Mouse (Mus musculus) testis, adult 2 months (tissue): Measurements from ENCODE around the gene Tmigd1.

Experiments
- CTCF ChIP-seq: fragments of 200-500 bp; IDR thresholded peaks from 2 replicates; pipeline ENCODE4 v1.5.1; 2012; ENCODE audit warnings: low read depth, mild to moderate bottlenecking, inconsistent platforms, low read length, moderate library complexity; ENCODE audit not compliant: control insufficient read depth, insufficient read depth, insufficient replicate concordance
- POLR2A ChIP-seq: fragments of 200-500 bp; IDR thresholded peaks from 2 replicates; pipeline ENCODE4 v1.6.1; 2012; ENCODE audit warnings: low read depth, mild to moderate bottlenecking, inconsistent platforms, low read length, moderate library complexity; ENCODE audit not compliant: control insufficient read depth

GRCm38 (mm10) chr11:76953536-76953935, 51.6 kb downstream of the Tmigd1 start:
- TF ChIP-seq CTCF, result no peak
- no peak for TF ChIP-seq POLR2A
